Mouse (Mus musculus): ENCODE measurements around the gene Spag9. TPM values are rescaled to one million over a fixed set of nuclear protein-coding genes. Genes with fewer than 3 reads are reported as not detected.
"Not testable (repeated sequence)": the region's sequence is repeated elsewhere in the genome, so short reads cannot be mapped to it uniquely, and the experiment has no call there.

Spag9 gene
- polyA plus RNA-seq, 1 experiment from 2014 or later, result 51.8 TPM

DNA sequence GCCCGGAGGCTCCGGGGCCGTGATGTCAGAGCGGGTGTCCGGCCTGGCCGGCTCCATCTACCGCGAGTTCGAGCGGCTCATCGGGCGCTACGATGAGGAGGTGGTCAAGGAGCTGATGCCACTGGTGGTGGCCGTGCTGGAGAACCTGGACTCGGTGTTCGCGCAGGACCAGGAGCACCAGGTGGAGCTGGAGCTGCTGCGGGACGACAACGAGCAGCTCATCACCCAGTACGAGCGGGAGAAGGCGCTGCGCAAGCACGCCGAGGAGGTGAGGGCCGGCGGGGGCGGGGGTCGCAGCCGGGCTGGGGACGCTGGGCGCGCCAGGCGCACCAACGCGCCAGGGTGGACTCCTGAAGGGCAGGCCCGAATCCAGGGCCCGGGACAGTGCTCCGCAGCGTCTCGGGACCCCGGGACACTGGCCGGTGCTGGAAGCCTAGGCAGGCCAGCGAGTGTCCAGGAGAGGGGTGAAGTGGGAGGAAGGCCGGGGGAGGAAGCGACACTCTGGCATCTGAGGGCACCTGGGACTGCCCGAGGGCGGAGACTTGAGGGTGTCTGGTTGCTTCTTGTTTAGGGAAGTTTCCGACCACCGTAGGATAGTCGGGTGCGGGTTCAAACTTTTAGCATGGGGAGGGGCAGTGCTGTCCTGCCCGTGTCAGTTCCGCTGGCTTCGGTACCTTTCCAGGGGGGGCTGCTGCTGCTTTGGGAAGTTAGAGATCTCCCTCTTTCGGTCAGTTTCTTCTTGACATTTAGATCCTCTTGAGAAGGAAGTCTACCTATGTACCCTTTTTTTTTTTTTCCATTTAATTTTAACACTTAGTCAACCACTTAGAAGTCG lies 632 bp downstream of the Spag9 start:
- H3K4me3 ChIP-seq (ENCODE audit: inconsistent target), result peak overlapping the region; percentile 63
- WGBS (ENCODE audit: missing documents), result under 1% methylated on average over 53 of the region's 58 CpGs
- H3K36me3 ChIP-seq (ENCODE audit: inconsistent target), result no peaks in the 10 kb centered on the region
- H3K27ac ChIP-seq, result peak overlapping the region; percentile 32
- peaks cover 50% of the 10 kb centered on the region for H3K79me2 ChIP-seq (ENCODE audit: inconsistent target)

DNA sequence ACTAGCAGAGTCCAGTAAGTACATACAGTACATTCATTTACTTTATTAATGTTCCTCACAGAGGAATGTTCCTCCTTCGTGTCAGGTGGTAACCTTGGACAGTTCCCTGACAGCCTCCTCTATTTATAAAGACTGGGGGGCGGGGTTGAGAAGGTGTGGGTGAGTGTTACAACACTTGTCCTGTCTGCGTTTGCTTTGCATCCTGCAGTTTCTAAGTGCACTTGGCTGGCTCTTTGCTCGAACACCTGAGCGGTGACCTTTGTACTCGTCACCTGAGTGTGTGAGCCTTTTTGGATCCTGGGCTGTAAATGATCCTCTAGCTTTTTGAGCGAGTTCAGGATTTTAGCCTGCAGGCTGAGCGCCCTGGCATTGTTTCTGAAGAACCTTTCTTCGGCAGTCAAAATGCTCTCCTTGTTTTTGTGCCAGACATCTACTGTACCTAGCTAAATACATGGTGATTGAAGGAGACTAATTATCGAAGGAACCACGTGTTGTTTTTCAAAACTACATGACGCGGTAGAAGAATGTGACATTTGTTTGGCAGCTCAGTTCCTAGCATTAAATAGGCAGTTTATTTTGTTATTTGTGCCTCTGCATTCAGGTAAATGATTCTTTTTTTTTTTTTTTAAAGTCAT lies 1.4 kb downstream of the Spag9 start:
- Histone ChIP-seq H3K4me3 (ENCODE audit: inconsistent target) (peak overlapping the region; percentile 63), H3K36me3 (ENCODE audit: inconsistent target) (no peaks in the 10 kb centered on the region), H3K27ac (peak overlapping the region; percentile 32; the same call in 1 of the 2 replicates), H3K79me2 (ENCODE audit: inconsistent target) (peaks cover 58% of the 10 kb centered on the region)
- 34% methylated on average over 13 of the region's 13 CpGs for WGBS (ENCODE audit: missing documents)

DNA sequence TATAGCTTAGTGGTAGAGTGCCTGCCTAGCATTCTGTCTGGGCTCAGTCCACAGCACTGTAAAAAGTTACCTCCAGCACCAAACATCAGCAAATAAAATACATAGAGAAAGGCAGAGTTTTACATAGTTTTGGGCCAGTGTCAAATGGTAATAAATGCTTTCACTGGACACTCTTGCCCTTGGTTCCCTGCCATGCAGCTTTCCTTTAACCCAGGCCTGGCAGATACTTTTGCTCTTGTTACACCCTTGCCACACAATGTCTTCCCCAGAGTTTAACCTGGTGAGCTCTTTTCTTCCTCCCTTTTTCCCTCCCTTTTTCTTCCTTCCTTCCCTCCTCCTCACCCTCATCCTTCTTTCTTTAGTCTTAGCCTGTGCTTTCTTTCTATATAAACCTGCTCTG lies 3.4 kb downstream of the Spag9 start:
- Histone ChIP-seq H3K4me3 (ENCODE audit: inconsistent target) (no peak overlapping the region), H3K27ac (no peak overlapping the region), H3K36me3 (ENCODE audit: inconsistent target) (no peaks in the 10 kb centered on the region), H3K79me2 (ENCODE audit: inconsistent target) (peaks cover 78% of the 10 kb centered on the region)

DNA sequence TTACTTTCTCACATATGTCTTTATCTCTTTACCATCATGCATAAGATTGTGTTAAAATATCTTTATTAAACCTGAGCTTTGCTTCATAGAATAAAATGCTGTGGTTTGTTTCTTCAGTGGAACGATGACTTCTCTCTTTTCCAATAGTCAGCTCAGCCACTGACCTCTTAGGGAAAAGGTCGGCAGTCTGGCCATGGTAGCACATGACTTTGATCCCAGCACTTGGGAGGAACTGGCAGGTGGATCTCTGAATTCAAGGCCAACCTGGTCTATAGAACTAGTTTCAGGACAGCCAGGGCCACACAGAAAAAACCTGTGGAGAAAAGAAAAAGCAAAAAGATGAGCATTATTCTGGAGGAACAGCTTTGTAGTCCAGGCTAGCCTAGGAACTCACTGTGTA lies 7.5 kb downstream of the Spag9 start:
- 63% methylated on average over 2 of the region's 2 CpGs for WGBS (ENCODE audit: missing documents)
- Histone ChIP-seq H3K4me3 (ENCODE audit: inconsistent target) (no peak overlapping the region), H3K27ac (no peak overlapping the region)

GRCm38 (mm10) chr11:94019091-94019490 lies 23.2 kb downstream of the Spag9 start:
- no peak overlapping the region for H3K4me3 ChIP-seq (ENCODE audit: inconsistent target)
- H3K27ac ChIP-seq, result no peak overlapping the region
- peaks cover 92% of the 10 kb centered on the region for H3K79me2 ChIP-seq (ENCODE audit: inconsistent target)
- WGBS (ENCODE audit: missing documents), result 24% methylated on average over 5 of the region's 5 CpGs
- H3K36me3 ChIP-seq (ENCODE audit: inconsistent target), result peaks cover 24% of the 10 kb centered on the region

More for the DNA sequence above, 7.5 kb downstream of the Spag9 start:
- peaks cover 100% of the 10 kb centered on the region for H3K79me2 ChIP-seq (ENCODE audit: inconsistent target)
- no peaks in the 10 kb centered on the region for H3K36me3 ChIP-seq (ENCODE audit: inconsistent target)

DNA sequence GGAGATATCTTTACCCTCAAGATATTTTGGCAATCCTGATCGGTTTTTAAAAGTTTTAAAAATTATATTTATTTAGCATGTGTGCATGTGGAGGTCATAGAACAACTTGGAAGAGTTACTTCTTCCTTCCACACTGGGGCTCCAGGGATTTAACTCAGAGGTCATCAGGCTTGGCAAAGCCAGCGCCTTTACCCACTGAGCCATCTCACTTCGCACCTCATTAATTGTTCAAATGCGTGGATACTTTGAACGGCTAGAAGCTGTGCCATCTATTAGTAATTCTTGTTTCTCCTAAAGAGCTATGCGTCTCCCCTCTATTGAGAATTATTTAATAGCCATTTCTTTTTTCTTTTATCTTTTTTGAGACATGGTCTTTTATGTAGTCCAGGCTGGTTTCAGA lies 24.5 kb downstream of the Spag9 start:
- Histone ChIP-seq H3K36me3 (ENCODE audit: inconsistent target) (peaks cover 19% of the 10 kb centered on the region), H3K27ac (no peak overlapping the region), H3K79me2 (ENCODE audit: inconsistent target) (peaks cover 99% of the 10 kb centered on the region), H3K4me3 (ENCODE audit: inconsistent target) (no peak overlapping the region)
- 90% methylated on average over 6 of the region's 6 CpGs for WGBS (ENCODE audit: missing documents)

DNA sequence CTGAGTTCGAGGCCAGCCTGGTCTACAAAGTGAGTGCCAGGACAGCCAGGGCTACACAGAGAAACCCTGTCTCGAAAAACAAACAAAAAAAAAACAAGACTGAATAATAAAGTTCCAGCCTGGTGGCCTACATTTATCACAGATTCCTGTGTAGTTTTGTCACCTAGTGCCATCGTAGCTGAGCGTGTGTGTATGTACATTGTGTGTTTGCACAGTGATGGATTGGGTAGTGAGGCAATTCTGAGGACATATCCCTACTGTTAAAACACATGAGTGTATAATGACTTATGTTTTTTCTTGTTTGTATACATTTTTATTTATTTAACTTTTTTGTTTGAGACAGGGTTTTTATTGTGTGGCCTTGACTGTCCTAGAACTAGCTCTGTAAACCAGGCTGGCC lies 30.4 kb downstream of the Spag9 start:
- 91% methylated on average over 3 of the region's 4 CpGs for WGBS (ENCODE audit: missing documents)
- Histone ChIP-seq H3K27ac (no peak overlapping the region), H3K4me3 (ENCODE audit: inconsistent target) (no peak overlapping the region), H3K79me2 (ENCODE audit: inconsistent target) (peaks cover 100% of the 10 kb centered on the region), H3K36me3 (ENCODE audit: inconsistent target) (no peaks in the 10 kb centered on the region)

DNA sequence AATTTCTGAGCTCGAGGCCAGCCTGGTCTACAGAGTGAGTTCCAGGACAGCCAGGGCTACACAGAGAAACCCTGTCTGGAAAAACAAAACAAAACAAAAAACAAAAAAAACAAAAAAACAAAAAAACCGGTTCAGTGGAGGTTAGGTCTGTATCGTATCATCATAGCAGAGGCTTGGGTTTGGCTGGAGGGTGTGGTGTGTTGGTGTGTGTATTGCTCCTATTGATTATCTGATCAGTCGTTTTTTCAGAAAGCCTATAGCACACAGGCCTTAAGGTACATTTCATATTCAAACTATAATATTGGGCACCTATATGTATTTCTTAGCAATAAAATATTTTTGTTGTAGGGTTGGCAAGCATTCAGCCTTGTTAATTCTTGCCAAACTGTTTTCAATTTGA lies 36.2 kb downstream of the Spag9 start:
- no peaks in the 10 kb centered on the region for H3K36me3 ChIP-seq (ENCODE audit: inconsistent target)
- H3K4me3 ChIP-seq (ENCODE audit: inconsistent target), result no peak overlapping the region
- H3K27ac ChIP-seq, result no peak overlapping the region
- H3K79me2 ChIP-seq (ENCODE audit: inconsistent target), result peaks cover 99% of the 10 kb centered on the region
- 97% methylated on average over 4 of the region's 4 CpGs for WGBS (ENCODE audit: missing documents)

- Histone ChIP-seq H3K27ac (no peak overlapping the region), H3K79me2 (ENCODE audit: inconsistent target) (peaks cover 96% of the 10 kb centered on the region), H3K4me3 (ENCODE audit: inconsistent target) (no peak overlapping the region), H3K36me3 (ENCODE audit: inconsistent target) (no peaks in the 10 kb centered on the region)
- whole genome bisulfite sequencing (ENCODE audit: missing documents), result 85% methylated on average over 2 of the region's 2 CpGs
Observed at GRCm38 (mm10) chr11:94032971-94033370, 37.1 kb downstream of the Spag9 start.

DNA sequence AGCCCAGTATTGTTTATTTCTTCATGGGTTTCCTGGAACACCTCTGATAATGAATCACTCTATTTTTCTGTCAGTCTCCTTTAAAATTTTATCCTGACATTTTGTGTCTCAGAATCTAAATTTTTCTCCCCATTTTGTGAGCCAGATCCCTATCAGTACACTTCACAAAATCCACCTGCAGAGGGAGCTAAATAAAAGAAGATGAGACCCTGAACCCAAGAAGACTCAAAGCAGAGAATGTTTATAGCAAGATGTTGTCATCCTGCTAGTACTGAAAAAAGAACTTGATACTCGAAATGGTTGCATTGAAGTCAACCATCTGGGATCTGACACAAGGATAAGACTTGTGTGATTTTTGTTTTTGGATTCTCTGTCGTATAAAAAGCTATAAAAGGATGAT lies 40.1 kb downstream of the Spag9 start:
- no peak overlapping the region for H3K27ac ChIP-seq
- no peaks in the 10 kb centered on the region for H3K36me3 ChIP-seq (ENCODE audit: inconsistent target)
- WGBS (ENCODE audit: missing documents), result 62% methylated on average over 2 of the region's 2 CpGs
- no peak overlapping the region for H3K4me3 ChIP-seq (ENCODE audit: inconsistent target)
- H3K79me2 ChIP-seq (ENCODE audit: inconsistent target), result peaks cover 96% of the 10 kb centered on the region

DNA sequence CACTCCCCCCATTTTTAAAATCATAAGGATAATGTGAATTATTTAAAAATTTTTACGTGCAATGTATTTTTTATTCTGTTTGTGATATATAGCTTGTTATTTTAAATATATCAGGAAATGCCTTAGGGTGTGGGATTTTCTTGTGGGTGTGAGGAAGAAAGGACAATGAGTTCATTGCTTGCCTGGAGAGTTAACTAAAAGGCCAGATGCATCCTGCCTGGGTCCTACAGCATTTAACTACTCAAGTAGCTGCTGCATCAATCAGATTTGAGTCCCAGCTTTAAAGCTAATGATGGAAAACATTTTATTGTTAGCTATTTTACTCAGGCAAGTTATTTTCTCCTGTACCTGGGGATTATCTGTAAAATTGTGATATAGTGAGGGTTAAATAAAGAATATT lies 45.6 kb downstream of the Spag9 start:
- 100% methylated on average over 1 of the region's 1 CpGs for WGBS (ENCODE audit: missing documents)

DNA sequence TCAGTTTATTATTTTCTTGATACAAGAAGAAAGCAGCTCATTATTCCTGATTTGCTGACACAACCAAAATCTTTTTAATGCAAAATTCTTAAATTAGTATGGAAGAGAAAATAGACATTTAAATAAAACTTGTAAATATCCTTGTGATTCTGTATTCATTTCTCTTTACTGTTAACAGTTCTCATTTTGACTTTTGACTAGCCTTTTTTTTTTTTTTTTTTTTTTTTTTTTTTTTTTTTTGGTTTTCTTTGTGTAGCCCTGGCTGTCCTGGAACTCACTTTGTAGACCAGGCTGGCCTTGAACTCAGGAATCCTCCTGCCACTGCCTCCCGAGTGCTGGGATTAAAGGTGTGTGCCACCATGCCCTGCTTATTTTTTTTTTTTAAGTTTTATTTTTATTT lies 46.4 kb downstream of the Spag9 start:
- not testable (repeated sequence) for H3K4me3 ChIP-seq (ENCODE audit: inconsistent target); H3K27ac ChIP-seq; H3K36me3 ChIP-seq (ENCODE audit: inconsistent target)
- H3K79me2 ChIP-seq (ENCODE audit: inconsistent target), result peaks cover 96% of the 10 kb centered on the region
- WGBS (ENCODE audit: missing documents), result 100% methylated on average over 1 of the region's 1 CpGs

More for the DNA sequence above, 45.6 kb downstream of the Spag9 start:
- Histone ChIP-seq H3K36me3 (ENCODE audit: inconsistent target) (peaks cover 6% of the 10 kb centered on the region; the same call in 1 of the 2 replicates), H3K4me3 (ENCODE audit: inconsistent target) (no peak overlapping the region), H3K27ac (no peak overlapping the region), H3K79me2 (ENCODE audit: inconsistent target) (peaks cover 96% of the 10 kb centered on the region)

DNA sequence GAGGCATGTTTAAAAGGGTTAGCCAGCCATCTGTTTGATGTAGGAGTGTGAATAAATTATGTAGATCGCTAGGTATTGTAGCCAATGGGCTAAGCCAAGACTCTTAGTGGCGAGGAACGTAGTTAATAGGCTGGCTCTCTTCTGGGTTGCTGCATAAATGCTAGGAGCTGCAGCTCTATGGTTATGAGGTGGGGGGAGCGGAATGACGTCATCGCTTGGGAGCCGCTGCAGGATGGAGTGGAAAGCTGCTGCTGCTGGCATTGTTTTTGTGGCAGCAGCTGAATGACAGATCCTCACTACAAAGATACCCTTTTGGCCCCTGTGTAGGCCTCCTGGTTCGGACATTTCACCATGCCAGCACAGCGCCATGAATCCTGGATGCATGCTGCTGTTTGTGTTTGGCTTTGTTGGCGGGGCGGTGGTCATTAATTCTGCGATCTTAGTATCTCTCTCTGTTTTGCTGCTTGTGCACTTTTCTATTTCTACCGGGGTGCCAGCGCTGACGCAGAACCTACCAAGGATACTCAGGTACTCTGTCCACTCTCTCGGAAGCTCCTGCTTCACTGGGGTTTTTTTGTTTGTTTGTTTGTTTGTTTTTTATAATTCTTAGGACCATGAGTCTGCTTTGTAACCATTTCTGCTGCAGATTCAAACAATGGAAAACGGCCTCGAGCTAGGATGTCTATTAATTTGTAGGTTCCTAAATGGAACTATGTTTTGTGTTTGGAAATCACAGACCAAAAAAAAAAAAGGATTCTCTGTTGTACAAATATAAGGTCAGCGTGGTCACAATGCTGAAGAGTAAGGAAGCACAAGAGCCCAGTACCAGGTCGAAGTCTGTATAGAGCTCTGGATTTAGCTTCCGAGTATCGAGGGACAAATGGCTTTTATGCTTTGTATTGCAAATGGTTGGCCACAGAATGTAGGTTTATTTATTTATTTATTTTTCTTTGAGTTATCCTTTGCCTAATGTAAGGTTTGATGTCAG lies 48.4 kb downstream of the Spag9 start:
- no peak overlapping the region for H3K27ac ChIP-seq
- no peak overlapping the region for H3K4me3 ChIP-seq (ENCODE audit: inconsistent target)
- WGBS (ENCODE audit: missing documents), result 79% methylated on average over 21 of the region's 22 CpGs
- H3K36me3 ChIP-seq (ENCODE audit: inconsistent target), result peaks cover 21% of the 10 kb centered on the region; the same call in 1 of the 2 replicates
- H3K79me2 ChIP-seq (ENCODE audit: inconsistent target), result peaks cover 77% of the 10 kb centered on the region

- 96% methylated on average over 4 of the region's 4 CpGs for WGBS (ENCODE audit: missing documents)
- H3K36me3 ChIP-seq (ENCODE audit: inconsistent target), result peaks cover 21% of the 10 kb centered on the region; the same call in 1 of the 2 replicates
- no peak overlapping the region for H3K27ac ChIP-seq
- H3K79me2 ChIP-seq (ENCODE audit: inconsistent target), result peaks cover 73% of the 10 kb centered on the region
- no peak overlapping the region for H3K4me3 ChIP-seq (ENCODE audit: inconsistent target)
Observed at GRCm38 (mm10) chr11:94045016-94045415, 49.1 kb downstream of the Spag9 start.

All from macrophage (primary cell).